Mouse (Mus musculus) myocyte (in vitro differentiated cells): ENCODE measurements around the gene Mapk8ip2. TPM values are rescaled to one million over a fixed set of nuclear protein-coding genes. Genes with fewer than 3 reads are reported as not detected.

ENCODE experiments used
- H3K27me3 ChIP-seq: one replicate; pipeline ENCODE4 v1.6.1; 2011; ENCODE audit not compliant: control insufficient read depth, insufficient read depth, insufficient read length
- H3K36me3 ChIP-seq: one replicate; pipeline ENCODE4 v1.6.1; 2011; ENCODE audit not compliant: control insufficient read depth, insufficient read depth
- H3K4me2 ChIP-seq: one replicate; pipeline ENCODE4 v1.6.1; 2011; ENCODE audit warnings: low read depth, control low read depth
- H3K4me3 ChIP-seq: one replicate; pipeline ENCODE4 v1.5.1; 2011; ENCODE audit warnings: mild to moderate bottlenecking, control low read depth, moderate library complexity
- H3K79me2 ChIP-seq: one replicate; pipeline ENCODE4 v1.6.1; 2011; ENCODE audit not compliant: control insufficient read depth, insufficient read depth
- H3ac ChIP-seq: one replicate; pipeline ENCODE4 v1.6.1; 2011; ENCODE audit not compliant: control insufficient read depth, insufficient read length
- CEBPB ChIP-seq: IDR thresholded peaks from 2 replicates; pipeline ENCODE4 v1.6.1; 2011; ENCODE audit warnings: mild to moderate bottlenecking, moderate library complexity; ENCODE audit not compliant: poor library complexity, insufficient read depth, severe bottlenecking
- E2F4 ChIP-seq: IDR thresholded peaks from one replicate; pipeline ENCODE4 v1.6.1; 2011; ENCODE audit warnings: mild to moderate bottlenecking, control low read depth, moderate library complexity; ENCODE audit not compliant: insufficient read depth
- MAX ChIP-seq: IDR thresholded peaks from one replicate; pipeline ENCODE4 v1.6.1; 2011; ENCODE audit warnings: low read depth, mild to moderate bottlenecking, control low read depth
- MYOD1 ChIP-seq, 3 experiments: IDR thresholded peaks; one replicate each; pipeline ENCODE4 v1.6.1; 2011; ENCODE audit warnings: control low read depth in 2 of 3, low read depth in 2 of 3, mild to moderate bottlenecking in 2 of 3, moderate library complexity in 1 of 3; ENCODE audit not compliant: insufficient read length in 2 of 3, control insufficient read depth in 1 of 3
- MYOG ChIP-seq, 3 experiments: IDR thresholded peaks; one replicate each; pipeline ENCODE4 v1.6.1; 2011; ENCODE audit warnings: control low read depth in 2 of 3, low read depth in 2 of 3, mild to moderate bottlenecking in 2 of 3; ENCODE audit not compliant: insufficient read length in 2 of 3, control insufficient read depth in 1 of 3, insufficient read depth in 1 of 3
- POLR2A ChIP-seq: IDR thresholded peaks from one replicate; pipeline ENCODE4 v1.6.1; 2011; ENCODE audit warnings: low read depth, mild to moderate bottlenecking, control low read depth, moderate library complexity; ENCODE audit not compliant: insufficient read length
- POLR2AphosphoS2 ChIP-seq: IDR thresholded peaks from one replicate; pipeline ENCODE4 v1.6.1; 2011; ENCODE audit warnings: low read depth, control low read depth; ENCODE audit not compliant: insufficient read length
- REST ChIP-seq: IDR thresholded peaks from one replicate; pipeline ENCODE4 v1.6.1; 2011; ENCODE audit warnings: mild to moderate bottlenecking, control low read depth, moderate library complexity; ENCODE audit not compliant: insufficient read depth, insufficient read length
- SRF ChIP-seq: IDR thresholded peaks from one replicate; pipeline ENCODE4 v1.6.1; 2011; ENCODE audit warnings: low read depth; ENCODE audit not compliant: control insufficient read depth, insufficient read length
- TCF12 ChIP-seq: IDR thresholded peaks from one replicate; pipeline ENCODE4 v1.6.1; 2011; ENCODE audit warnings: mild to moderate bottlenecking, control low read depth; ENCODE audit not compliant: poor library complexity, insufficient read depth, severe bottlenecking
- TCF3 ChIP-seq: IDR thresholded peaks from one replicate; pipeline ENCODE4 v1.6.1; 2011; ENCODE audit warnings: low read depth, control low read depth; ENCODE audit not compliant: insufficient read length
- USF1 ChIP-seq: IDR thresholded peaks from one replicate; pipeline ENCODE4 v1.6.1; 2011; ENCODE audit warnings: low read depth, mild to moderate bottlenecking, control low read depth, moderate library complexity
- polyA plus RNA-seq: library from polyadenylated mRNA; unstranded; fragments of >200 nt; fragmentation: generic; extraction: Trizol; gene quantifications from one replicate; pipeline ENCODE4 v1.2.1, GENCODE M21; 2012; ENCODE audit warnings: missing spikeins

Mapk8ip2 gene
- polyA plus RNA-seq, 1 experiment = 0.01 TPM

GRCm38 (mm10) chr15:89498049-89498960 lies 44.6 kb downstream of the Mapk8ip2 start:
- TF ChIP-seq REST (no peak), POLR2AphosphoS2 (no peak), MYOD1 (IDR thresholded peaks at IDR 0.05; ENCODE audit: control insufficient read depth in 1 of 3, insufficient read length in 2 of 3, low read depth in 2 of 3) (peak in 1 of 3 experiments; percentile 33)
- Histone ChIP-seq H3ac (peak overlapping the region; percentile 51), H3K79me2 (no peaks in the 10 kb centered on the region), H3K36me3 (no peaks in the 10 kb centered on the region), H3K27me3 (peaks cover 10% of the 10 kb centered on the region), H3K4me2 (peak overlapping the region; percentile 81), H3K4me3 (peak overlapping the region; percentile 22)

- TF ChIP-seq MYOG (IDR thresholded peaks at IDR 0.05; ENCODE audit: control insufficient read depth in 1 of 3, insufficient read depth in 1 of 3, insufficient read length in 2 of 3, low read depth in 2 of 3) (peak in 1 of 3 experiments; percentile 2), POLR2A (no peak)
- Histone ChIP-seq H3K36me3 (no peaks in the 10 kb centered on the region), H3K79me2 (no peaks in the 10 kb centered on the region), H3K27me3 (peaks cover 10% of the 10 kb centered on the region), H3ac (peak within 1 kb of the TSS; percentile 51), H3K4me3 (peak within 1 kb of the TSS; percentile 22), H3K4me2 (peak within 1 kb of the TSS; percentile 81)
Observed at GRCm38 (mm10) chr15:89498961-89499688, 45.4 kb downstream of the Mapk8ip2 start, which contains the start of gene Shank3. TSS of gene Shank3 (plus strand) at chr15:89499623.

GRCm38 (mm10) chr15:89499784-89500220 lies 46.1 kb downstream of the Mapk8ip2 start:
- Histone ChIP-seq H3K4me3 (peak overlapping the region; percentile 22), H3K79me2 (no peaks in the 10 kb centered on the region), H3K4me2 (peak overlapping the region; percentile 62), H3K36me3 (no peaks in the 10 kb centered on the region), H3K27me3 (peaks cover 10% of the 10 kb centered on the region), H3ac (peak overlapping the region; percentile 51)
- TF ChIP-seq SRF = no peak
- TF ChIP-seq MYOG (IDR thresholded peaks at IDR 0.05; ENCODE audit: control insufficient read depth in 1 of 3, insufficient read depth in 1 of 3, insufficient read length in 2 of 3, low read depth in 2 of 3) = no peak
- no peak for TF ChIP-seq MYOD1 (IDR thresholded peaks at IDR 0.05; ENCODE audit: control insufficient read depth in 1 of 3, insufficient read length in 2 of 3, low read depth in 2 of 3)
- TF ChIP-seq POLR2AphosphoS2 = no peak
- no peak for TF ChIP-seq TCF12
- TF ChIP-seq E2F4 = no peak
- no peak for TF ChIP-seq POLR2A
- TF ChIP-seq CEBPB = no peak
- TF ChIP-seq REST = no peak
- no peak for TF ChIP-seq USF1

GRCm38 (mm10) chr15:89500221-89500791 lies 46.6 kb downstream of the Mapk8ip2 start:
- Histone ChIP-seq H3K4me2 (peak overlapping the region; percentile 62), H3K27me3 (peaks cover 10% of the 10 kb centered on the region), H3K79me2 (no peaks in the 10 kb centered on the region), H3K36me3 (no peaks in the 10 kb centered on the region), H3ac (peak overlapping the region; percentile 51), H3K4me3 (peak overlapping the region; percentile 22)
- TF ChIP-seq SRF (no peak), MYOD1 (IDR thresholded peaks at IDR 0.05; ENCODE audit: control insufficient read depth in 1 of 3, insufficient read length in 2 of 3, low read depth in 2 of 3) (no peak), POLR2AphosphoS2 (no peak), TCF3 (no peak), E2F4 (no peak), MAX (no peak), TCF12 (no peak), USF1 (no peak), MYOG (IDR thresholded peaks at IDR 0.05; ENCODE audit: control insufficient read depth in 1 of 3, insufficient read depth in 1 of 3, insufficient read length in 2 of 3, low read depth in 2 of 3) (no peak), REST (no peak), CEBPB (no peak), POLR2A (no peak)
